Mouse (Mus musculus) stomach, embryonic 14.5 days (tissue): ENCODE results near the gene Ywhah. TPM values are rescaled to one million over a fixed set of nuclear protein-coding genes. Genes with fewer than 3 reads are reported as not detected.

Experiments
- ATAC-seq: fragments of 200-750 bp; cut with Nextera tagmentation; 2 replicates; pipeline ENCODE4 v1.8.0; 2017; ENCODE audit warnings: low read depth, moderate TSS enrichment; ENCODE audit not compliant: insufficient number of reproducible peaks, insufficient read depth, low FRiP score
- H3K27ac ChIP-seq: fragments of 300-500 bp; sonication (generic); 2 replicates; pipeline ENCODE4 v1.5.1; 2014; ENCODE audit warnings: mild to moderate bottlenecking, low read length, moderate library complexity, mixed read lengths
- H3K27me3 ChIP-seq: fragments of 300-500 bp; sonication (generic); 2 replicates; pipeline ENCODE4 v1.6.1; 2014; ENCODE audit warnings: low read length, control low read depth, mixed read lengths; ENCODE audit not compliant: control insufficient read depth, insufficient read depth
- H3K36me3 ChIP-seq: fragments of 300-500 bp; sonication (generic); 2 replicates; pipeline ENCODE4 v1.6.1; 2014; ENCODE audit warnings: mild to moderate bottlenecking, control low read depth, low read length, moderate library complexity, mixed read lengths; ENCODE audit not compliant: control insufficient read depth, insufficient read depth
- H3K4me1 ChIP-seq: fragments of 300-500 bp; sonication (generic); 2 replicates; pipeline ENCODE4 v1.6.1; 2014; ENCODE audit warnings: low read length, control low read depth, mixed read lengths; ENCODE audit not compliant: control insufficient read depth, insufficient read depth
- H3K4me2 ChIP-seq: fragments of 300-500 bp; sonication (generic); replicated peaks from 2 replicates; pipeline ENCODE4 v1.6.1; 2014; ENCODE audit warnings: low read depth, low read length, control low read depth
- H3K4me3 ChIP-seq: fragments of 300-500 bp; sonication (generic); 2 replicates; pipeline ENCODE4 v1.5.1; 2014; ENCODE audit warnings: low read depth, low read length, control low read depth
- H3K9ac ChIP-seq: fragments of 300-500 bp; sonication (generic); replicated peaks from 2 replicates; pipeline ENCODE4 v1.6.1; 2014; ENCODE audit warnings: low read depth, mild to moderate bottlenecking, control low read depth, low read length, moderate library complexity, mixed read lengths
- H3K9me3 ChIP-seq: fragments of 300-500 bp; sonication (generic); 2 replicates; pipeline ENCODE4 v1.6.1; 2016; ENCODE audit warnings: low read depth, low read length, control low read depth; ENCODE audit not compliant: control insufficient read depth
- WGBS: fragments of 180-500 bp; shearing (Covaris S2); extraction: QIAGEN DNeasy Blood & Tissue Kit; methylation state at CpG from one replicate; pipeline ENCODE4 v1.1.7; 2014; 5-methylcytosine and 5-hydroxymethylcytosine counted together
- polyA plus RNA-seq: library from polyadenylated mRNA; unstranded; fragments of >200 nt; fragmentation: Nextera tagmentation; extraction: Ambion mirVana; gene quantifications from 2 replicates; pipeline ENCODE4 v1.2.1, GENCODE M21; 2014

Ywhah gene
- polyA plus RNA-seq, 1 experiment from 2014 or later, result 388 TPM

GRCm38 (mm10) chr5:33045316-33045705, 26.7 kb downstream of the Ywhah start:
- Histone ChIP-seq H3K27me3 (no peaks in the 10 kb centered on the region), H3K4me1 (no peaks in the 10 kb centered on the region), H3K27ac (no peak overlapping the region), H3K9me3 (no peaks in the 10 kb centered on the region), H3K4me2 (no peak overlapping the region), H3K9ac (no peak overlapping the region), H3K4me3 (no peak overlapping the region), H3K36me3 (no peaks in the 10 kb centered on the region)
- WGBS, result 85% methylated on average over 6 of the region's 6 CpGs
- no peak for ATAC-seq

DNA sequence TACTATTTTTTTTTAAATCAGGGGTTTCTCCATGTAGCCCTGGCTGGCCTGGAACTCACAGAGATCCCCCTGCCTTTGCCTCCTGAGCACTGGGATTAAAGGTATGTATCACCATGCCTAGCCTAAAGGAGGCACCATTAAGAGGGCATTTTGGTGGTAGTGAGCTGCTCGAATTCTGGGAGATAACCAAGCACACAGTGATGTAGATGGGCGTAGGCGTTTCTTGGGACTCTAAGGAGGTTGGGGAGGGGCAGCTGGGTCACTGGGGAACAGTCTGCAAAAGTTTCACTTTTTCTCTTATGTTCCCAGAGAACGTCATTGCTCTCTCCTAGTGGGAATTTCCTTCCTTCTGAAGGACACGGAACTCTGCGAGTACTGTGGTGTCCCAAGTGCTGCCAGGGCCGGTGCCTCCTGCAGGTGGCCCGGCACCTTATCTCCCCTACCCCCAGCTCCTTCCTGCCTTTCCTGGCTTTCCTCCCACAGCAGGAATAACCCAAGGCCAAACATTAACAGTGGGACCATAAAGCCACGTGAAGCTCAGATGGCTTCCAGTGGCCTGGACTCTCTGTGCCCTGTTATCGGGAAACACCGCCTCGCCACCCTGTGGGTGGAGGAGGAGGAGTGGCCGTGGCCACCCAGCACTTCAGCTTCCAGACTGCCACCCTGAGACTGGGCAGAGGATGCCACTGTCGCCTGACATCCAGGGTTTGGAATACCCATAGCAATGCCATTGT, 34.4 kb downstream of the Ywhah start:
- 66% methylated on average over 14 of the region's 14 CpGs for WGBS
- no peak overlapping the region for H3K9ac ChIP-seq
- H3K4me3 ChIP-seq, result no peak overlapping the region
- H3K27ac ChIP-seq, result no peak overlapping the region
- no peaks in the 10 kb centered on the region for H3K9me3 ChIP-seq
- no peaks in the 10 kb centered on the region for H3K27me3 ChIP-seq
- H3K36me3 ChIP-seq, result no peaks in the 10 kb centered on the region
- no peak for ATAC-seq
- H3K4me1 ChIP-seq, result no peaks in the 10 kb centered on the region
- no peak overlapping the region for H3K4me2 ChIP-seq

DNA sequence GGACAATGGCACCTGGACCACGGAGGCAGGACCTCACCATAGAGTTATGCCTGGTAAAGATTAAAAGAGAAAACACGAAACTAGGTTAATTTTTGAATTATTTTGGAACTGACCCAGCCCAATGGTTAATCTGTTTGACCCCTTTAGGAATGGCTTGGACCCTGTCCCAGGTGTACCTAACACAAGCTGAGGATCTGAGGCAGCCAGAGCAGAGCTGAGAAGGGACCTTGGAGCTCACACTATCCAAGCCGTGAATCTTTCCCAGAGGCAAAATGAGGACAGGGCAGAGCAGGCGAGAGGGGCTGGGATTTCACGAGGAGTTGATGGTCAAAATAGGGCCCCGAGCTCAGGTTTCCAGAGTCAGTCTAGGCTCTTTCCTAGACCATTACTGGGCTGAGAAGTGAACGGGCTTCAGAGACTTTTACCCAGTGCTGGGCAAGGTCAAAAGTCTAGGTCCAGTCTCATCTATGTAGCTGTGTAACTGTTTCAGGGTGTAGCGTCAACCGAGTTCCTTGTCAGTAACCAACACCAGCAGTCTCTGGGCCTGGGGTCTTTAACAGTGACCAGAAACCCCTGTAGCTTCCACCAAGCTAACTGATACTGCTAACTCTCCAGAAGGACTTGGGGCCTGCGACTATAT, 37.6 kb downstream of the Ywhah start:
- Histone ChIP-seq H3K36me3 (no peaks in the 10 kb centered on the region), H3K4me1 (no peaks in the 10 kb centered on the region), H3K9me3 (no peaks in the 10 kb centered on the region), H3K27ac (no peak overlapping the region), H3K4me3 (no peak overlapping the region), H3K9ac (no peak overlapping the region), H3K4me2 (no peak overlapping the region), H3K27me3 (no peaks in the 10 kb centered on the region)
- no peak for ATAC-seq
- 77% methylated on average over 10 of the region's 10 CpGs for WGBS

- Histone ChIP-seq H3K27me3 (no peaks in the 10 kb centered on the region), H3K4me3 (no peak overlapping the region), H3K27ac (no peak overlapping the region), H3K4me2 (no peak overlapping the region), H3K36me3 (no peaks in the 10 kb centered on the region), H3K4me1 (no peaks in the 10 kb centered on the region), H3K9ac (no peak overlapping the region), H3K9me3 (no peaks in the 10 kb centered on the region)
- ATAC-seq, result no peak
Measured at GRCm38 (mm10) chr5:33070071-33070470, 51.5 kb downstream of the Ywhah start.

GRCm38 (mm10) chr5:33076490-33077191, 58.0 kb downstream of the Ywhah start:
- Histone ChIP-seq H3K36me3 (no peaks in the 10 kb centered on the region), H3K9me3 (no peaks in the 10 kb centered on the region), H3K4me1 (no peaks in the 10 kb centered on the region), H3K27me3 (no peaks in the 10 kb centered on the region), H3K9ac (no peak overlapping the region), H3K4me2 (no peak overlapping the region), H3K27ac (no peak overlapping the region), H3K4me3 (no peak overlapping the region)
- no peak for ATAC-seq
- 48% methylated on average over 6 of the region's 6 CpGs for WGBS

Other genes starting within 250 kb of the Ywhah start
- gene Pisd, start 233.2 kb upstream of the Ywhah start, polyA plus RNA-seq, result 78.7 and 81.7 TPM in 2 replicates
- not detected in 2 replicates for gene Gm20671, start 191.7 kb upstream of the Ywhah start, polyA plus RNA-seq
- gene Prr14l, start 164.6 kb upstream of the Ywhah start, polyA plus RNA-seq, result 21.3 and 23.1 TPM in 2 replicates
- gene Depdc5, start 155.1 kb upstream of the Ywhah start, polyA plus RNA-seq, result 23.8 and 25.4 TPM in 2 replicates
- gene Slc5a1, start 85.4 kb downstream of the Ywhah start, polyA plus RNA-seq, result 1.1 and 2.0 TPM in 2 replicates
- gene Spon2, start 199.6 kb downstream of the Ywhah start, polyA plus RNA-seq, result 23.6 and 23.7 TPM in 2 replicates